Mouse (Mus musculus) embryo, embryonic 9.5 days (tissue): ENCODE results near the gene Cacnb4.

Experiments
- DNase-seq: peaks from one replicate; pipeline ENCODE4 v3.0.0-alpha.2; 2017; ENCODE audit errors: extremely low spot score

Cacnb4 gene

GRCm38 (mm10) chr2:52603935-52604650, 72.5 kb downstream of the Cacnb4 start:
- DNase-seq = no peak

GRCm38 (mm10) chr2:52603421-52603820, 73.2 kb downstream of the Cacnb4 start:
- no peak for DNase-seq

GRCm38 (mm10) chr2:52602921-52603320, 73.7 kb downstream of the Cacnb4 start:
- no peak for DNase-seq

GRCm38 (mm10) chr2:52602228-52602627, 74.4 kb downstream of the Cacnb4 start:
- DNase-seq = no peak

GRCm38 (mm10) chr2:52597511-52597910, 79.1 kb downstream of the Cacnb4 start:
- DNase-seq = no peak

- no peak for DNase-seq
Measured at GRCm38 (mm10) chr2:52593814-52594213, 82.8 kb downstream of the Cacnb4 start.

GRCm38 (mm10) chr2:52593260-52593659, 83.4 kb downstream of the Cacnb4 start:
- no peak for DNase-seq

- peak; percentile 78 for DNase-seq
Measured at GRCm38 (mm10) chr2:52590970-52591347, 85.7 kb downstream of the Cacnb4 start.

GRCm38 (mm10) chr2:52590340-52590969, 86.2 kb downstream of the Cacnb4 start:
- DNase-seq = no peak

GRCm38 (mm10) chr2:52589514-52589913, 87.1 kb downstream of the Cacnb4 start:
- no peak for DNase-seq

- no peak for DNase-seq
Measured at GRCm38 (mm10) chr2:52585384-52585783, 91.2 kb downstream of the Cacnb4 start.

- DNase-seq = no peak
Measured at GRCm38 (mm10) chr2:52581132-52581781, 95.4 kb downstream of the Cacnb4 start.

GRCm38 (mm10) chr2:52580697-52581096, 95.9 kb downstream of the Cacnb4 start:
- no peak for DNase-seq

- no peak for DNase-seq
Measured at GRCm38 (mm10) chr2:52578846-52579245, 97.8 kb downstream of the Cacnb4 start.

GRCm38 (mm10) chr2:52577700-52578099, 98.9 kb downstream of the Cacnb4 start:
- DNase-seq = no peak

GRCm38 (mm10) chr2:52576546-52576945, 100.1 kb downstream of the Cacnb4 start:
- no peak for DNase-seq

- DNase-seq = no peak
Measured at GRCm38 (mm10) chr2:52575637-52576175, 100.9 kb downstream of the Cacnb4 start.

GRCm38 (mm10) chr2:52574929-52575328, 101.7 kb downstream of the Cacnb4 start:
- no peak for DNase-seq

GRCm38 (mm10) chr2:52572221-52572620, 104.4 kb downstream of the Cacnb4 start:
- DNase-seq = no peak

GRCm38 (mm10) chr2:52571339-52571968, 105.2 kb downstream of the Cacnb4 start:
- DNase-seq = no peak

- DNase-seq = no peak
Measured at GRCm38 (mm10) chr2:52570781-52571180, 105.8 kb downstream of the Cacnb4 start.

- DNase-seq = no peak
Measured at GRCm38 (mm10) chr2:52570171-52570570, 106.5 kb downstream of the Cacnb4 start.
